Mouse (Mus musculus) neural tube, embryonic 11.5 days (tissue): ENCODE measurements around the gene Cops3. TPM values are rescaled to one million over a fixed set of nuclear protein-coding genes. Genes with fewer than 3 reads are reported as not detected.
A peak's percentile ranks its signal among the peaks of the same experiment; 100 is the strongest.

Experiments
- ATAC-seq: fragments of 200-750 bp; cut with Nextera tagmentation; 2 replicates; pipeline ENCODE4 v1.8.0; 2017; ENCODE audit warnings: moderate number of reproducible peaks, mild to moderate bottlenecking, moderate TSS enrichment, moderate library complexity; ENCODE audit not compliant: insufficient read depth, low FRiP score, low TSS enrichment
- DNase-seq: peaks from one replicate; pipeline ENCODE4 v3.0.0-alpha.2; 2015; ENCODE audit warnings: low spot score
- H3K27ac ChIP-seq: fragments of 300-500 bp; sonication (generic); 2 replicates; pipeline ENCODE4 v1.5.1; 2014; ENCODE audit warnings: low read depth, mild to moderate bottlenecking, low read length
- H3K27me3 ChIP-seq: fragments of 300-500 bp; sonication (generic); 2 replicates; pipeline ENCODE4 v1.6.1; 2014; ENCODE audit warnings: mild to moderate bottlenecking, low read length, mixed read lengths; ENCODE audit not compliant: control insufficient read depth, insufficient read depth
- H3K36me3 ChIP-seq: fragments of 300-500 bp; sonication (generic); 2 replicates; pipeline ENCODE4 v1.6.1; 2014; ENCODE audit warnings: mild to moderate bottlenecking, low read length, moderate library complexity, mixed read lengths; ENCODE audit not compliant: control insufficient read depth, insufficient read depth
- H3K4me1 ChIP-seq: fragments of 300-500 bp; sonication (generic); 2 replicates; pipeline ENCODE4 v1.6.1; 2014; ENCODE audit warnings: low read length, mixed read lengths; ENCODE audit not compliant: control insufficient read depth, insufficient read depth
- H3K4me2 ChIP-seq: fragments of 300-500 bp; sonication (generic); 2 replicates; pipeline ENCODE4 v1.6.1; 2014; ENCODE audit warnings: low read depth, mild to moderate bottlenecking, moderate library complexity
- H3K4me3 ChIP-seq: fragments of 300-500 bp; sonication (generic); 2 replicates; pipeline ENCODE4 v1.5.1; 2014; ENCODE audit warnings: low read depth, low read length
- H3K9ac ChIP-seq: fragments of 300-500 bp; sonication (generic); 2 replicates; pipeline ENCODE4 v1.6.1; 2014; ENCODE audit warnings: mild to moderate bottlenecking, low read length
- H3K9me3 ChIP-seq: fragments of 300-500 bp; sonication (generic); 2 replicates; pipeline ENCODE4 v1.6.1; 2016; ENCODE audit warnings: low read length; ENCODE audit not compliant: control insufficient read depth
- WGBS: fragments of 180-500 bp; shearing (Covaris S2); extraction: QIAGEN DNeasy Blood & Tissue Kit; methylation state at CpG from one replicate; pipeline ENCODE4 v1.1.7; 2014; 5-methylcytosine and 5-hydroxymethylcytosine counted together
- polyA plus RNA-seq: library from polyadenylated mRNA; unstranded; fragments of >200 nt; fragmentation: Nextera tagmentation; extraction: Ambion mirVana; gene quantifications from 2 replicates; pipeline ENCODE4 v1.2.1, GENCODE M21; 2014

The Cops3 gene
- polyA plus RNA-seq, 1 experiment from 2014 or later = 247 TPM

- ATAC-seq = no peak
- Histone ChIP-seq H3K9ac (no peak overlapping the region), H3K9me3 (no peaks in the 10 kb centered on the region), H3K27me3 (no peaks in the 10 kb centered on the region), H3K36me3 (peaks cover 10% of the 10 kb centered on the region), H3K4me2 (no peak overlapping the region), H3K4me3 (no peak overlapping the region), H3K4me1 (no peaks in the 10 kb centered on the region), H3K27ac (no peak overlapping the region)
- WGBS = 54% methylated on average over 9 of the region's 9 CpGs
- DNase-seq = peak; percentile 63
Measured at GRCm38 (mm10) chr11:59778181-59778873, 61.3 kb downstream of the Cops3 start.

- DNase-seq = no peak
- peaks cover 10% of the 10 kb centered on the region for H3K36me3 ChIP-seq
- no peak overlapping the region for H3K4me3 ChIP-seq
- no peak overlapping the region for H3K9ac ChIP-seq
- H3K27me3 ChIP-seq = no peaks in the 10 kb centered on the region
- no peak overlapping the region for H3K4me2 ChIP-seq
- H3K27ac ChIP-seq = no peak overlapping the region
- no peak for ATAC-seq
- WGBS = 90% methylated on average over 5 of the region's 5 CpGs
- H3K9me3 ChIP-seq = no peaks in the 10 kb centered on the region
- no peaks in the 10 kb centered on the region for H3K4me1 ChIP-seq
Measured at GRCm38 (mm10) chr11:59777259-59777658, 62.4 kb downstream of the Cops3 start.

GRCm38 (mm10) chr11:59775435-59776148 is 64.0 kb downstream of the Cops3 start:
- Histone ChIP-seq H3K36me3 (peaks cover 14% of the 10 kb centered on the region), H3K4me3 (no peak overlapping the region), H3K27me3 (no peaks in the 10 kb centered on the region), H3K4me1 (no peaks in the 10 kb centered on the region), H3K9ac (no peak overlapping the region), H3K9me3 (no peaks in the 10 kb centered on the region), H3K27ac (no peak overlapping the region), H3K4me2 (no peak overlapping the region)
- ATAC-seq (no peak), DNase-seq (no peak)
- 93% methylated on average over 13 of the region's 13 CpGs for WGBS

GRCm38 (mm10) chr11:59774522-59774921 is 65.1 kb downstream of the Cops3 start:
- no peak overlapping the region for H3K4me3 ChIP-seq
- peaks cover 19% of the 10 kb centered on the region for H3K36me3 ChIP-seq
- H3K9ac ChIP-seq = no peak overlapping the region
- DNase-seq (no peak), ATAC-seq (no peak)
- WGBS = 95% methylated on average over 4 of the region's 4 CpGs
- H3K4me2 ChIP-seq = no peak overlapping the region
- no peak overlapping the region for H3K27ac ChIP-seq
- H3K27me3 ChIP-seq = no peaks in the 10 kb centered on the region
- no peaks in the 10 kb centered on the region for H3K9me3 ChIP-seq
- no peaks in the 10 kb centered on the region for H3K4me1 ChIP-seq

- no peaks in the 10 kb centered on the region for H3K27me3 ChIP-seq
- no peak overlapping the region for H3K4me3 ChIP-seq
- no peaks in the 10 kb centered on the region for H3K4me1 ChIP-seq
- 91% methylated on average over 4 of the region's 4 CpGs for WGBS
- DNase-seq (no peak), ATAC-seq (no peak)
- H3K36me3 ChIP-seq = peaks cover 22% of the 10 kb centered on the region
- no peak overlapping the region for H3K9ac ChIP-seq
- no peaks in the 10 kb centered on the region for H3K9me3 ChIP-seq
- H3K27ac ChIP-seq = no peak overlapping the region
- H3K4me2 ChIP-seq = no peak overlapping the region
Measured at GRCm38 (mm10) chr11:59772902-59773301, 66.7 kb downstream of the Cops3 start.

GRCm38 (mm10) chr11:59772291-59772690 is 67.3 kb downstream of the Cops3 start:
- Histone ChIP-seq H3K4me1 (no peaks in the 10 kb centered on the region), H3K9ac (no peak overlapping the region), H3K4me3 (no peak overlapping the region), H3K27ac (no peak overlapping the region), H3K36me3 (peaks cover 23% of the 10 kb centered on the region), H3K27me3 (no peaks in the 10 kb centered on the region), H3K9me3 (no peaks in the 10 kb centered on the region), H3K4me2 (no peak overlapping the region)
- WGBS = 92% methylated on average over 2 of the region's 2 CpGs
- no peak for DNase-seq
- no peak for ATAC-seq

GRCm38 (mm10) chr11:59770753-59771152 is 68.9 kb downstream of the Cops3 start:
- ATAC-seq (no peak), DNase-seq (no peak)
- Histone ChIP-seq H3K4me2 (no peak overlapping the region), H3K9me3 (no peaks in the 10 kb centered on the region), H3K27ac (no peak overlapping the region), H3K4me1 (no peaks in the 10 kb centered on the region), H3K36me3 (peaks cover 21% of the 10 kb centered on the region), H3K27me3 (no peaks in the 10 kb centered on the region), H3K4me3 (no peak overlapping the region), H3K9ac (no peak overlapping the region)
- 88% methylated on average over 7 of the region's 7 CpGs for WGBS

- H3K4me3 ChIP-seq = no peak overlapping the region
- no peak overlapping the region for H3K27ac ChIP-seq
Measured at GRCm38 (mm10) chr11:59769738-59770137, 69.9 kb downstream of the Cops3 start.

GRCm38 (mm10) chr11:59769307-59769706 is 70.3 kb downstream of the Cops3 start:
- H3K36me3 ChIP-seq = peaks cover 23% of the 10 kb centered on the region
- WGBS = 92% methylated on average over 2 of the region's 2 CpGs
- H3K27ac ChIP-seq = no peak overlapping the region
- no peak overlapping the region for H3K4me2 ChIP-seq
- H3K4me1 ChIP-seq = no peaks in the 10 kb centered on the region
- no peak overlapping the region for H3K4me3 ChIP-seq
- H3K9me3 ChIP-seq = no peaks in the 10 kb centered on the region
- no peaks in the 10 kb centered on the region for H3K27me3 ChIP-seq
- ATAC-seq (no peak), DNase-seq (no peak)
- no peak overlapping the region for H3K9ac ChIP-seq

More at GRCm38 (mm10) chr11:59769738-59770137, 69.9 kb downstream of the Cops3 start:
- no peak overlapping the region for H3K9ac ChIP-seq
- H3K27me3 ChIP-seq = no peaks in the 10 kb centered on the region
- peaks cover 23% of the 10 kb centered on the region for H3K36me3 ChIP-seq
- no peaks in the 10 kb centered on the region for H3K4me1 ChIP-seq
- DNase-seq (no peak), ATAC-seq (no peak)
- H3K4me2 ChIP-seq = no peak overlapping the region
- no peaks in the 10 kb centered on the region for H3K9me3 ChIP-seq
- 90% methylated on average over 6 of the region's 6 CpGs for WGBS
